Mouse (Mus musculus) bone marrow, adult 2 months (tissue): ENCODE results near the gene Inpp5e. TPM values are rescaled to one million over a fixed set of nuclear protein-coding genes. Genes with fewer than 3 reads are reported as not detected.

Experiments
- H3K27ac ChIP-seq: fragments of 200-500 bp; 2 replicates; pipeline ENCODE4 v1.5.1; 2012; ENCODE audit warnings: low read depth, mild to moderate bottlenecking, control low read depth, inconsistent platforms, low read length; ENCODE audit not compliant: control insufficient read depth, poor library complexity, insufficient read depth
- H3K4me1 ChIP-seq: fragments of 200-500 bp; 2 replicates; pipeline ENCODE4 v1.6.1; 2011; ENCODE audit warnings: low read length; ENCODE audit not compliant: control insufficient read depth, insufficient read depth
- H3K4me3 ChIP-seq: fragments of 200-500 bp; replicated peaks from 2 replicates; pipeline ENCODE3; 2011; ENCODE audit warnings: mild to moderate bottlenecking, low read depth, low read length, control low read depth; ENCODE audit not compliant: control insufficient read depth
- CTCF ChIP-seq: fragments of 200-500 bp; IDR thresholded peaks from 2 replicates; pipeline ENCODE4 v1.5.1; 2011; ENCODE audit warnings: low read length, control low read depth; ENCODE audit not compliant: control insufficient read depth, insufficient read depth
- POLR2A ChIP-seq: fragments of 200-500 bp; IDR thresholded peaks from 2 replicates; pipeline ENCODE4 v1.6.1; 2011; ENCODE audit warnings: low read depth, mild to moderate bottlenecking, control low read depth, low read length, borderline replicate concordance; ENCODE audit not compliant: control insufficient read depth
- WGBS: fragments of 180-500 bp; shearing (Covaris S2); methylation state at CpG from one replicate; pipeline ENCODE4 v1.1.7; 2018; 5-methylcytosine and 5-hydroxymethylcytosine counted together
- polyA plus RNA-seq: library from polyadenylated mRNA; stranded (reverse); fragments of >200 nt; gene quantifications from 2 replicates; pipeline ENCODE4 v1.2.4, GENCODE M21; 2011; ENCODE audit warnings: low replicate concordance; ENCODE audit not compliant: missing spikeins, insufficient read depth, insufficient read length

The Inpp5e gene
- polyA plus RNA-seq, 1 experiment: 21.5 TPM

- no peak overlapping the region for H3K4me3 ChIP-seq
- 80% methylated on average over 10 of the region's 10 CpGs for WGBS
- H3K27ac ChIP-seq: no peak overlapping the region
- TF ChIP-seq CTCF: no peak
- TF ChIP-seq POLR2A: no peak
- no peaks in the 10 kb centered on the region for H3K4me1 ChIP-seq
Measured at GRCm38 (mm10) chr2:26364738-26365465, 44.1 kb downstream of the Inpp5e start.

- Histone ChIP-seq H3K4me3 (no peak overlapping the region), H3K27ac (no peak overlapping the region), H3K4me1 (no peaks in the 10 kb centered on the region)
- no peak for TF ChIP-seq CTCF
- TF ChIP-seq POLR2A: no peak
- 87% methylated on average over 5 of the region's 5 CpGs for WGBS
Measured at GRCm38 (mm10) chr2:26363481-26363880, 45.5 kb downstream of the Inpp5e start.

GRCm38 (mm10) chr2:26362991-26363390 is 46.0 kb downstream of the Inpp5e start:
- Histone ChIP-seq H3K4me1 (no peaks in the 10 kb centered on the region), H3K4me3 (no peak overlapping the region), H3K27ac (no peak overlapping the region)
- no peak for TF ChIP-seq CTCF
- 86% methylated on average over 5 of the region's 5 CpGs for WGBS

- no peaks in the 10 kb centered on the region; the same call in 1 of the 2 replicates for H3K4me1 ChIP-seq
- peak within 1 kb of the TSS; percentile 77 for H3K4me3 ChIP-seq
- H3K27ac ChIP-seq: peak within 1 kb of the TSS; percentile 53
- TF ChIP-seq POLR2A (no peak), CTCF (no peak)
- 19% methylated on average over 3 of the region's 3 CpGs for WGBS
Measured at GRCm38 (mm10) chr2:26360772-26361171, 48.2 kb downstream of the Inpp5e start, which contains the start of gene Card9. TSS of gene Card9 (minus strand) at chr2:26360918.

- WGBS: 8% methylated on average over 6 of the region's 6 CpGs
- H3K4me3 ChIP-seq: peak overlapping the region; percentile 77
Measured at GRCm38 (mm10) chr2:26359983-26360382, 49.0 kb downstream of the Inpp5e start.

GRCm38 (mm10) chr2:26358667-26359320 is 50.2 kb downstream of the Inpp5e start:
- TF ChIP-seq POLR2A (no peak), CTCF (no peak)
- no peaks in the 10 kb centered on the region; the same call in 1 of the 2 replicates for H3K4me1 ChIP-seq
- H3K4me3 ChIP-seq: no peak overlapping the region
- no peak overlapping the region for H3K27ac ChIP-seq
- 80% methylated on average over 13 of the region's 13 CpGs for WGBS

More at GRCm38 (mm10) chr2:26359983-26360382, 49.0 kb downstream of the Inpp5e start:
- TF ChIP-seq POLR2A (peak; percentile 51; the same call in 1 of the 2 replicates), CTCF (no peak)
- H3K27ac ChIP-seq: peak overlapping the region; percentile 53
- no peaks in the 10 kb centered on the region; the same call in 1 of the 2 replicates for H3K4me1 ChIP-seq

- Histone ChIP-seq H3K27ac (no peak overlapping the region), H3K4me1 (no peaks in the 10 kb centered on the region; the same call in 1 of the 2 replicates), H3K4me3 (no peak overlapping the region)
- 88% methylated on average over 15 of the region's 15 CpGs for WGBS
- TF ChIP-seq POLR2A (no peak), CTCF (no peak)
Measured at GRCm38 (mm10) chr2:26357484-26357883, 51.5 kb downstream of the Inpp5e start.

- TF ChIP-seq CTCF: no peak
- no peak for TF ChIP-seq POLR2A
- H3K4me3 ChIP-seq: no peak overlapping the region
- H3K27ac ChIP-seq: no peak overlapping the region; the same call in 1 of the 2 replicates
Measured at GRCm38 (mm10) chr2:26356678-26357077, 52.3 kb downstream of the Inpp5e start.

GRCm38 (mm10) chr2:26356231-26356630 is 52.8 kb downstream of the Inpp5e start:
- 81% methylated on average over 4 of the region's 4 CpGs for WGBS
- Histone ChIP-seq H3K4me3 (no peak overlapping the region), H3K27ac (no peak overlapping the region), H3K4me1 (peaks cover 1% of the 10 kb centered on the region)
- TF ChIP-seq POLR2A (no peak), CTCF (no peak)

More at GRCm38 (mm10) chr2:26356678-26357077, 52.3 kb downstream of the Inpp5e start:
- WGBS: 45% methylated on average over 7 of the region's 7 CpGs
- no peaks in the 10 kb centered on the region; the same call in 1 of the 2 replicates for H3K4me1 ChIP-seq
